Mouse (Mus musculus) ES-E14 (cell line): ENCODE results near the gene Smarca2. TPM values are rescaled to one million over a fixed set of nuclear protein-coding genes. Genes with fewer than 3 reads are reported as not detected.

Source experiments
- DNase-seq: peaks from one replicate; pipeline ENCODE4 v3.0.0-alpha.2; 2013; ENCODE audit warnings: low read depth, low spot score
- H3K27ac ChIP-seq: 2 replicates; pipeline ENCODE4 v1.5.1; 2012; ENCODE audit warnings: low read depth, mild to moderate bottlenecking, low read length, moderate library complexity, mixed read lengths; ENCODE audit not compliant: poor library complexity, insufficient read depth, severe bottlenecking
- H3K36me3 ChIP-seq: 2 replicates; pipeline ENCODE4 v1.6.1; 2012; ENCODE audit warnings: mild to moderate bottlenecking, low read length, moderate library complexity, mixed read lengths; ENCODE audit not compliant: control insufficient read depth, poor library complexity, insufficient read depth, severe bottlenecking
- H3K4me1 ChIP-seq, 2 experiments: fragments of 150-350 bp in 1 of 2; sonication (generic) in 1 of 2; 2 replicates each; pipeline ENCODE4 v1.6.1; 2012; ENCODE audit warnings: low read length in 2 of 2, mild to moderate bottlenecking in 1 of 2, mixed read lengths in 1 of 2; ENCODE audit not compliant: control insufficient read depth in 2 of 2, insufficient read depth in 2 of 2, poor library complexity in 1 of 2
- H3K4me3 ChIP-seq, 2 experiments: fragments of 150-350 bp in 1 of 2; sonication (generic) in 1 of 2; 2 replicates each; pipeline ENCODE4 v1.5.1; 2012; ENCODE audit warnings: low read length in 2 of 2, low read depth in 1 of 2, mild to moderate bottlenecking in 1 of 2, mixed read lengths in 1 of 2; ENCODE audit not compliant: insufficient read depth in 1 of 2, poor library complexity in 1 of 2, severe bottlenecking in 1 of 2
- H3K9ac ChIP-seq: 2 replicates; pipeline ENCODE4 v1.6.1; 2012; ENCODE audit warnings: low read depth, mild to moderate bottlenecking, low read length, mixed read lengths; ENCODE audit not compliant: poor library complexity, insufficient read depth, severe bottlenecking
- H3K9me3 ChIP-seq: fragments of 150-350 bp; sonication (generic); 2 replicates; pipeline ENCODE4 v1.6.1; 2012; ENCODE audit warnings: low read depth, mild to moderate bottlenecking, low read length; ENCODE audit not compliant: control insufficient read depth, insufficient read depth
- CHD2 ChIP-seq: IDR thresholded peaks from 2 replicates; pipeline ENCODE4 v1.6.1; 2014; ENCODE audit warnings: mild to moderate bottlenecking, low read depth, low read length, inconsistent platforms
- HCFC1 ChIP-seq: IDR thresholded peaks from 2 replicates; pipeline ENCODE4 v1.6.1; 2012; ENCODE audit warnings: low read length, inconsistent platforms, borderline replicate concordance; ENCODE audit not compliant: insufficient read depth
- MAFK ChIP-seq: IDR thresholded peaks from 2 replicates; pipeline ENCODE4 v1.6.1; 2014; ENCODE audit warnings: mild to moderate bottlenecking, low read depth, low read length, inconsistent platforms; ENCODE audit not compliant: insufficient read depth
- ZC3H11A ChIP-seq: IDR thresholded peaks from 2 replicates; pipeline ENCODE4 v1.6.1; 2012; ENCODE audit warnings: low read depth, mild to moderate bottlenecking, inconsistent platforms, low read length, borderline replicate concordance
- ZNF384 ChIP-seq: IDR thresholded peaks from 2 replicates; pipeline ENCODE4 v1.6.1; 2012; ENCODE audit warnings: low read depth, low read length, inconsistent platforms
- in situ Hi-C, 2 experiments: fragments of 600-800 bp; cut with MboI; formaldehyde crosslinking; loops; one replicate each; pipeline ENCODE4 v1.15.1; 2025; ENCODE audit warnings: low sequenced_read_pairs in 2 of 2, inconsistent platforms in 1 of 2; ENCODE audit not compliant: unreplicated experiment in 2 of 2
- total RNA-seq: library from RNA; depleted of rRNA; stranded (reverse); fragments of 300-350 nt; gene quantifications from 2 replicates; pipeline ENCODE4 v1.2.3, GENCODE M21; 2012

The Smarca2 gene
- total RNA-seq, 1 experiment = 3.7 TPM

DNA sequence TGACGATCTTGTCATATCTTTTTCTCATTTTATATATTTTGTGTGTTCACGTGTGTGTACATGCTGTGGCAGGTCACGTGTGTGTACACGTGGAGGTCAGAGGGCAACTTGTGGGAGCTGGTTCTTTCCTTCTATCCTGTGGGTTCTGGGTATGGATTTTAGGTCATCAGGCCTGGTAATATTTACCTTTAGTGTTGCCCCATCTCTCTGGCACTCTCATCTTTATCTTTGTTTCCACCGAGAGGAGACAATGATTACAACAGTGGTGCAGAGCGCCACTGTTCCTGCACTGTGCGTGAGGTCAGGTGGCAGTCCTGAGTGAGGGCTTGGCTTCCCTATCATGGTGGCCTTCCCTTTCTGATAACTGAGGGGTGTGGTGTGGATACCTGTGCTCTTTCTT lies 160.6 kb downstream of the Smarca2 start:
- H3K36me3 ChIP-seq = no peaks in the 10 kb centered on the region
- no peak overlapping the region for H3K27ac ChIP-seq
- no peaks in the 10 kb centered on the region for H3K9me3 ChIP-seq
- in situ Hi-C loops = no loop called here
- no peak for DNase-seq
- H3K4me1 ChIP-seq = peaks cover 0 to 2% of the 10 kb centered on the region in 2 experiments; a peak in 1 of 4 replicates
- H3K4me3 ChIP-seq = no peak overlapping the region
- no peak for TF ChIP-seq CHD2
- TF ChIP-seq ZC3H11A = no peak
- TF ChIP-seq HCFC1 = no peak
- no peak for TF ChIP-seq MAFK
- no peak overlapping the region for H3K9ac ChIP-seq

GRCm38 (mm10) chr19:26767454-26767853 lies 162.6 kb downstream of the Smarca2 start:
- in situ Hi-C loops = no loop called here
- H3K9me3 ChIP-seq = no peaks in the 10 kb centered on the region

GRCm38 (mm10) chr19:26767941-26768340 lies 163.1 kb downstream of the Smarca2 start:
- H3K4me1 ChIP-seq = peaks cover 0 to 2% of the 10 kb centered on the region in 2 experiments; a peak in 1 of 4 replicates
- no peak overlapping the region for H3K4me3 ChIP-seq
- no peaks in the 10 kb centered on the region for H3K36me3 ChIP-seq
- in situ Hi-C loops = no loop called here
- no peak for TF ChIP-seq ZNF384
- no peak for TF ChIP-seq HCFC1
- TF ChIP-seq ZC3H11A = no peak
- TF ChIP-seq CHD2 = no peak
- no peaks in the 10 kb centered on the region for H3K9me3 ChIP-seq
- H3K27ac ChIP-seq = no peak overlapping the region
- no peak for DNase-seq
- H3K9ac ChIP-seq = no peak overlapping the region

More at GRCm38 (mm10) chr19:26767454-26767853, 162.6 kb downstream of the Smarca2 start:
- Histone ChIP-seq H3K4me1 (peaks cover 0 to 2% of the 10 kb centered on the region in 2 experiments; a peak in 1 of 4 replicates), H3K27ac (no peak overlapping the region), H3K4me3 (no peak overlapping the region), H3K9ac (no peak overlapping the region), H3K36me3 (no peaks in the 10 kb centered on the region)
- no peak for TF ChIP-seq ZNF384
- no peak for TF ChIP-seq HCFC1
- no peak for TF ChIP-seq MAFK
- no peak for TF ChIP-seq ZC3H11A
- no peak for TF ChIP-seq CHD2
- no peak for DNase-seq

DNA sequence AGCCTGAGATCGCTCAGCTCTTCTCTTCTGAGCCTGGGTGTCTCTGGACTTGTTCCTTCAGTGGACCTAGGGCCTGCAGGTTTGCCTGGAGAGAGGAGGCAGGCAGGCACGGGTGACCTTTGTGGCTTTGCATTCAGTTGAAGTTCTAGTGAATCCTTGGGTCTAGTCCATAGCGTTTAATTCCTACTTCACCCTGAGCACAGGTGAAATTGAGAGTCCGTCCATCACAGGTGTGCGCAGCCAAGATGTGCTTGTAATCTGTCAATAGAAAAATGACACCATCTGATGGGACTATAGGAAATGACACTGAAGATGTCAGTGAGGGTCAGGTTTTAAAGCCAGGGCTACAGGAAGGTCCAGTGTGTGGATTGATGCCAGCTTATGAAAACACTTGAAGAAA lies 164.0 kb downstream of the Smarca2 start:
- Histone ChIP-seq H3K9ac (no peak overlapping the region), H3K4me1 (peaks cover 0 to 2% of the 10 kb centered on the region in 2 experiments; a peak in 1 of 4 replicates), H3K27ac (no peak overlapping the region), H3K36me3 (no peaks in the 10 kb centered on the region), H3K9me3 (no peaks in the 10 kb centered on the region), H3K4me3 (no peak overlapping the region)
- in situ Hi-C loops = no loop called here
- no peak for DNase-seq
- TF ChIP-seq ZC3H11A (no peak), HCFC1 (no peak), MAFK (no peak), ZNF384 (no peak), CHD2 (no peak)
